Mouse (Mus musculus) erythroblast, embryonic 14.5 days (primary cell): ENCODE data around the gene Dip2c.

Experiments
- GATA1 ChIP-seq: IDR thresholded peaks from 2 replicates; pipeline ENCODE4 v1.6.1; 2012; ENCODE audit warnings: low read length, inconsistent platforms, mixed read lengths
- TAL1 ChIP-seq: IDR thresholded peaks from 3 replicates; pipeline ENCODE4 v1.6.1; 2012; ENCODE audit warnings: low read length, inconsistent platforms, mixed read lengths

DNA sequence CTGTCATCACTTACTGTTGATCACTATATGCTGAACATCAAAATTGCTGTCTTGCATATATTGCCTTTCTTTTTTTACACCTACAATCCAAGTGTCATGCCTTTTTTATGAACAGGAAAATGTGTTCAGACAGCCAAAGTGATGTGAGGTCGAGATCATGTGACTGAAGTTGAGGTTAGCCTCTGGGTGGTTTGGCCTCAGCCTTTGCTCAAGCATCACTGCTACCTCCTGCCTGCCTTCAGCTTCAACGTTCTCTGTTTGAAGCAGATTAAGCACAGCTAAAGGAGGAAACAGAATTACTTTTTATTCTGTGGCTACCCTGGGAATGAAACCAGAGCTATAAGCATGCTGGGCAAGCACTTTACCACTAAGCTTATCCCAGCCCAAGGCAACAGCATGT is 13.6 kb downstream of the Dip2c start:
- no peak for TF ChIP-seq GATA1
- TF ChIP-seq TAL1 = no peak
